Mouse (Mus musculus) neutrophil, adult 59 days (primary cell): ENCODE measurements around the gene Bivm. TPM values are rescaled to one million over a fixed set of nuclear protein-coding genes. Genes with fewer than 3 reads are reported as not detected.

ENCODE experiments used
- total RNA-seq, 2 experiments: library from RNA; stranded (reverse); gene quantifications; 1 replicate in 1 of 2; 2 replicates in 1 of 2; pipeline ENCODE4 v1.2.4; 2023

Gene Bivm
- total RNA-seq: 1 to 10 TPM; 4.7 to 5.3 TPM

DNA sequence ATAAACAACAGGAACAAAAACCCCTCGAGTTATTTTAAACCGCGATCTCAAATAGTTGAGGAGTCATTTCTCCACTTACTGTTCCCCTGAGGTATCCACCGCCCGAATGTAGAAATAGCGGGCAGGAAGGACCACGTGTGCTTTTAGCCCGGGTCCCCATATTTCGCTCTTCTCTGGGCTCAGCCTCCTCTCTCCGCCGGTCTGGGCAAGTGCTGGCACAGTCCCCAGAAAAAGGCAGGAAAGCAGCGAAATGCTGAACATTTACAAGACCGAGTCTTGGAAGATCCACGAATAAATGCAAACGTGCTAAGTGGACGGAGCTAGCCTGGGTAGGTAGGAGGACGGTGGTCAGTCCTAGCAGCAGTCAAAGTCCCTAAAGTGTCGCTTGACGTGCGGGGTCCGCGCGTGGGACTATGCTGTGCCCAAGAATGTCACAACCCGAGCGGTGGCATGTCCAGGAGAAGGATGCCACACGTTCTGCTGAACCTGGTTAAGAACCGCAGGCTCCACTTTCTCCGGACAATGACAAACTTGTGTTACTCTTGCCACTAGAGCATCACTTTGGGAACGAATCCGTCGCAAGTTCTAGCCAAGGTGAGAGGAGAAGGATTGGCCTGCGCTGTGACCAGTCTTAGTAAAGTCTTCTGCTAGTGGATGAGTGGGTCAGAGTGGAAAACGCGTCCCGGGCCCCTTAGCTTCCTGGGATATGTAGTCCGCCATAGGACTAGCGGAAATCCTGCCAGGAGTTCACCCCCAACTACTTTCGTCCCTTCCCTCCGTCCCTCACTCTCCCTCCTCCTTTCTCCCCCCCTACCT lies at the start of gene Bivm, which contains the start of gene Kdelc1:
TSS of gene Bivm (plus strand) at position 719 of the 816 bp plus-strand sequence.
TSS of gene Kdelc1 (minus strand) at position 570 of the 816 bp plus-strand sequence.

GRCm38 (mm10) chr1:44102259-44102717 lies 16.5 kb upstream of the Bivm start, which contains the start of gene Tex30:
Tex30 (minus strand) TSS chr1:44102441.

DNA sequence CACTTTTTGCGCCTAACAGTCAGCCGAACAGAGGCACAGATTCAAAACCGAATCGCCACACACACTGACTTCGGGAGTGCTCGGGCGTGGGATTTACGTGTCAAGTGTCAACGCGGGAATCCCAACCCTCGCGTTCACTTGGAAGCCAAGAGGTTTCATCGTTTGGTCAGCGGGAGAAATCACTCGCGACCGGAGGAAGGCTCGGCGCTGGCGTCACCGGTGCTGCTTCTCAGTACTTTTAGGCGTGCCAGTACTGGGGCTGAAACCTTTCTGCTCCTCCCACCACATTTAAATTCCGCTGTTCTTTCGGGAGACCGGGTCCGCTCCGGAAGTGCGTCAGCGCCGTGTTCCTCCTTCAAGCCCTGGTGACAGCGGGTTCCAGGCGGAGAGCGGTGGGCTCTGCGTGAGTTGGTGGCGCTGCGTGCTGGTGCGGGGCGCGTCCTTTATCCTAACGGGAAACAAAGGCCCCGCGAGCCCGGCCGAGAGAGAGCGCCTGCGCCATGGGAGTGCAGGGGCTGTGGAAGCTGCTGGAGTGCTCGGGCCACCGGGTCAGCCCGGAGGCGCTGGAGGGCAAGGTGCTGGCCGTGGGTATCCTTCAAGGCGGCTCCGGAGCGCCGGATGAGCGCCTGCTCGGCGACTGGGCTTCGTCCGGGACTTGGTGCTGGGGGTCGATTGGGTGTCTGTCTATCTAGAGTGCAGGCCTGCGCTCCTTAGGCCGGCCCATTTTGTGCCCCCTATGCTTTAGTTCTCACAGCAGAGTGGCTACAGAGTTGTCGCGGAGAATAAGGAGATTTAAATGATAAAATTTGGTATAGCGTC lies 29.0 kb downstream of the Bivm start, which contains the start of gene Ercc5:
TSS of gene Ercc5 (plus strand) at position 182 of the 819 bp plus-strand sequence.

Other genes with a start within 250 kb of the Bivm start
- 10 to 100 TPM; 40.6 to 44.3 TPM for gene Tpp2, start 185.3 kb upstream of the Bivm start, total RNA-seq
- gene Mettl21c, start 98.9 kb upstream of the Bivm start, total RNA-seq: not detected
- under 1 TPM in 1 of 2 experiments, not detected in 1; 0.07 TPM for gene Gm8251, start 57.0 kb upstream of the Bivm start, total RNA-seq
- gene Tex30, start 16.5 kb upstream of the Bivm start, total RNA-seq: 10 to 100 TPM; 12.1 to 12.6 TPM
- 1 to 10 TPM; 5.4 to 6.7 TPM for gene Kdelc1, start 149 bp upstream of the Bivm start, total RNA-seq
- 1 to 10 TPM; 7.3 to 9.2 TPM for gene Ercc5, start 28.8 kb downstream of the Bivm start, total RNA-seq
- gene Mettl21e, start 100.0 kb downstream of the Bivm start, total RNA-seq: not detected